Mouse (Mus musculus): ENCODE data around the gene Gabpb2. TPM values are rescaled to one million over a fixed set of nuclear protein-coding genes. Genes with fewer than 3 reads are reported as not detected.

Gene Gabpb2
- total RNA-seq, 2 experiments from 2014 or later = 7.1 to 10.0 TPM

Small RNA genes lying within 50 kb of the gene (microRNA-seq; reads per million reads assigned to microRNA genes)
- not detected for gene Mir8099-1

Other genes with a start within 250 kb of the Gabpb2 start
- 10 to 100 TPM; 16.8 to 19.0 TPM for gene Pi4kb, start 243.2 kb downstream of the Gabpb2 start, total RNA-seq (2021)
- gene Zfp687, start 202.5 kb downstream of the Gabpb2 start, total RNA-seq (2021) = 10 to 100 TPM; 13.2 to 14.9 TPM
- gene Psmd4, start 175.3 kb downstream of the Gabpb2 start, total RNA-seq (2021) = 100 to 1,000 TPM; 222 to 224 TPM
- gene Pip5k1a, start 111.0 kb downstream of the Gabpb2 start, total RNA-seq (2021) = 10 to 100 TPM; 21.7 to 31.8 TPM
- 10 to 100 TPM; 64.3 to 85.5 TPM for gene Vps72, start 106.9 kb downstream of the Gabpb2 start, total RNA-seq (2021)
- gene Tmod4, start 93.4 kb downstream of the Gabpb2 start, total RNA-seq (2021) = 100 to 1,000 TPM; 663 to 722 TPM
- 10 to 100 TPM; 34.6 to 46.5 TPM for gene Scnm1, start 83.9 kb downstream of the Gabpb2 start, total RNA-seq (2021)
- 1 to 10 TPM; 6.3 to 6.6 TPM for gene Lysmd1, start 83.8 kb downstream of the Gabpb2 start, total RNA-seq (2021)
- gene Tnfaip8l2, start 75.6 kb downstream of the Gabpb2 start, total RNA-seq (2021) = under 1 TPM; 0.27 to 0.55 TPM
- 100 to 1,000 TPM in 1 of 2 experiments, 10 to 100 TPM in 1; 75.9 to 111 TPM for gene Sema6c, start 57.5 kb downstream of the Gabpb2 start, total RNA-seq (2021)
- gene Cdc42se1, start 10.8 kb upstream of the Gabpb2 start, total RNA-seq (2021) = 10 to 100 TPM; 12.4 to 17.1 TPM
- gene Mllt11, start 14.3 kb upstream of the Gabpb2 start, total RNA-seq (2021) = 10 to 100 TPM; 69.8 to 83.1 TPM
- not detected for gene Gm128, start 23.7 kb upstream of the Gabpb2 start, total RNA-seq (2021)
- not detected for gene Bnipl, start 33.3 kb upstream of the Gabpb2 start, total RNA-seq (2021)
- gene Mindy1, start 63.4 kb upstream of the Gabpb2 start, total RNA-seq (2021) = 10 to 100 TPM; 29.7 to 30.6 TPM
- gene Prune1, start 64.2 kb upstream of the Gabpb2 start, total RNA-seq (2021) = 10 to 100 TPM; 51.3 to 56.0 TPM
- under 1 TPM in 1 of 2 experiments, not detected in 1; 0.17 TPM for gene Anxa9, start 89.3 kb upstream of the Gabpb2 start, total RNA-seq (2021)
- gene Cers2, start 96.9 kb upstream of the Gabpb2 start, total RNA-seq (2021) = 10 to 100 TPM; 14.7 to 22.1 TPM
- 10 to 100 TPM in 1 of 2 experiments, 1 to 10 TPM in 1; 8.9 to 10.8 TPM for gene Setdb1, start 139.3 kb upstream of the Gabpb2 start, total RNA-seq (2021)
- gene 4930558C23Rik, start 184.9 kb upstream of the Gabpb2 start, total RNA-seq (2021) = under 1 TPM; 0.32 to 0.33 TPM
- gene Arnt, start 216.5 kb upstream of the Gabpb2 start, total RNA-seq (2021) = 10 to 100 TPM; 41.3 to 46.5 TPM

Data from gastrocnemius, adult 18-20 months (tissue).